Mouse (Mus musculus) megakaryocyte, embryonic 14.5 days (primary cell): ENCODE data around the gene Sh3bgrl.

ENCODE experiments used
- FLI1 ChIP-seq: IDR thresholded peaks from 2 replicates; pipeline ENCODE4 v1.6.1; 2012; ENCODE audit warnings: low read length, inconsistent platforms, mixed read lengths
- GATA1 ChIP-seq: IDR thresholded peaks from 3 replicates; pipeline ENCODE4 v1.6.1; 2012; ENCODE audit warnings: mixed read lengths, low read length, inconsistent platforms, borderline replicate concordance

DNA sequence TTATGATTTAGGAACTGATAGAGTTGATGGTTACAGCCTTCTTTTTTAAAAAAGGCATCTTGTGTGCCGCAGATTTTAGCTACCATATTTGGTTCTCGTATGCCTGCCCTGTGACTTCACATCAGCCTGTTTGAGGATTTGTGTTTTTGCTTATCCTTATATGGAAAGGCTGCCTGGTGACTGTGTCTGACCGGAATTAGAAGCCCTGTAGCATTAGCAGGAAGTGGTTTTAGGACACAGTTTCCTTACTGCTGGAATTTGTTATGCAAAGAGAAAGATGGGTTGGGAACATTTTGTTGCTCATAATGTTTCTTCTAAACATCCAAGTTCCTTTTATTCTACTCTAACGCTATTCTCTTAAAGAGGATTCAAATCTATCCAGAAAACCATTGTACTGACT is 47.1 kb downstream of the Sh3bgrl start:
- TF ChIP-seq GATA1 (no peak), FLI1 (no peak)
